Mouse (Mus musculus) midbrain, postnatal 0 days (tissue): ENCODE measurements around the gene Olfr263. TPM values are rescaled to one million over a fixed set of nuclear protein-coding genes. Genes with fewer than 3 reads are reported as not detected.

Experiments
- ATAC-seq: fragments of 200-750 bp; cut with Nextera tagmentation; 2 replicates; pipeline ENCODE4 v1.8.0; 2017; ENCODE audit warnings: moderate number of reproducible peaks, mild to moderate bottlenecking, moderate TSS enrichment, moderate library complexity; ENCODE audit not compliant: low FRiP score
- DNase-seq: peaks from one replicate; pipeline ENCODE4 v3.0.0-alpha.2; 2015; ENCODE audit warnings: low spot score
- H3K27ac ChIP-seq: fragments of 300-500 bp; sonication (generic); 2 replicates; pipeline ENCODE4 v1.5.1; 2014; ENCODE audit warnings: low read depth, mild to moderate bottlenecking, low read length, mixed read lengths
- H3K27me3 ChIP-seq: fragments of 300-500 bp; sonication (generic); 2 replicates; pipeline ENCODE4 v1.6.1; 2014; ENCODE audit warnings: low read length, control low read depth, mixed read lengths; ENCODE audit not compliant: insufficient read depth
- H3K36me3 ChIP-seq: fragments of 300-500 bp; sonication (generic); 2 replicates; pipeline ENCODE4 v1.6.1; 2014; ENCODE audit warnings: low read length, control low read depth, mixed read lengths; ENCODE audit not compliant: insufficient read depth
- H3K4me1 ChIP-seq: fragments of 300-500 bp; sonication (generic); 2 replicates; pipeline ENCODE4 v1.6.1; 2014; ENCODE audit warnings: mild to moderate bottlenecking, control low read depth, antibody characterized with exemption, low read length, mixed read lengths; ENCODE audit not compliant: insufficient read depth
- H3K4me2 ChIP-seq: fragments of 300-500 bp; sonication (generic); 2 replicates; pipeline ENCODE4 v1.6.1; 2014; ENCODE audit warnings: low read depth, mild to moderate bottlenecking, low read length, mixed read lengths; ENCODE audit not compliant: poor library complexity, severe bottlenecking
- H3K4me3 ChIP-seq: fragments of 300-500 bp; sonication (generic); 2 replicates; pipeline ENCODE4 v1.5.1; 2014; ENCODE audit warnings: low read depth, mild to moderate bottlenecking, low read length, moderate library complexity
- H3K9ac ChIP-seq: fragments of 300-500 bp; sonication (generic); replicated peaks from 2 replicates; pipeline ENCODE4 v1.6.1; 2014; ENCODE audit warnings: mild to moderate bottlenecking, low read length, moderate library complexity, mixed read lengths; ENCODE audit not compliant: poor library complexity, severe bottlenecking
- H3K9me3 ChIP-seq: fragments of 300-500 bp; sonication (generic); 2 replicates; pipeline ENCODE4 v1.6.1; 2016; ENCODE audit warnings: low read length, control low read depth
- CTCF ChIP-seq: IDR thresholded peaks from 2 replicates; pipeline ENCODE4 v1.5.1; 2016; ENCODE audit warnings: antibody characterized with exemption, mild to moderate bottlenecking
- WGBS: fragments of 180-500 bp; shearing (Covaris S2); extraction: QIAGEN DNeasy Blood & Tissue Kit; methylation state at CpG from one replicate; pipeline ENCODE4 v1.1.7; 2014; 5-methylcytosine and 5-hydroxymethylcytosine counted together
- polyA plus RNA-seq: library from polyadenylated mRNA; unstranded; fragments of >200 nt; fragmentation: Nextera tagmentation; extraction: Ambion mirVana; gene quantifications from 2 replicates; pipeline ENCODE4 v1.2.1, GENCODE M21; 2015
- total RNA-seq: library from RNA; depleted of rRNA; stranded (reverse); fragments of >200 nt; gene quantifications from 2 replicates; pipeline ENCODE4 v1.2.3, GENCODE M21; 2014

Gene Olfr263
- total and polyA plus RNA-seq, 2 experiments from 2014 or later = not detected

DNA sequence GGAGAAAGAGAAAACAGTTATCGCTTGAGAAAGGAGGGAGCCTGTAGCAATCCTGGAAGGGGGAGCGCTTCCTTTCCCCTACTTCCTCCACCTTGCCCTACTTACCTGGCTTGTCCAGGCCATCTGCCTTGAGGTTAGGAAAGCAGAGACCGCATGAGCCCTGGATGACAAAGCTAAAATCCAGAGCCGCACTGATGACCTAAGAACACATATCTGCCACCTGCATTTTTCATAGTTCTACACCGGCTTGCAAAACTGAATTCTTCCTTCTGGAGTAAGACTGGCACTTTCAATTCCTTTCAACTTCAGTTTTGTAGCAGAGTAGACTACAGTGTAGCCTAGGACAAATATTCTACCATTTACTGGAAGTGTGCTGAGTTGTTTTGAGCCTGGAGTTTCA lies 48.9 kb downstream of the Olfr263 start:
- 88% methylated on average over 5 of the region's 5 CpGs for WGBS
- H3K36me3 ChIP-seq = no peaks in the 10 kb centered on the region

DNA sequence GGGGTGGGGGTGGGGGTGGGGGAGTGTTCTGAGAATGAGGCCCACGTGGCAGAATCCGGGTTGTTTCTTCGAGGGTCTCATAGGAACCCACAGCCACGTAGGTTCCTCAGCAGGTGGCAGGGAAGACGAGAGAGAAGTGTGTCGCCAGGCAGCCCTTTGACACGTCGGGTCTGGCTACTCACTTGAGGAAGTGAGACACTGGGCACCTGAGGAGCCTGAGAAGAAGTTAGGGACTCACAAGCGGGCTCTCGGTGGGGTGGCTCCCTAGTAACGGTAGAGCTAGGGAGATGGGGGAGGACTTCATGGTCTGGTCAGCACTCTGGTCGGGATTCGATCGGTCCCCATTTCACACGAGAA lies 49.9 kb downstream of the Olfr263 start, which contains the start of gene Trim27:
Gene Trim27 (plus strand): TSS at position 79 of the 357 bp plus-strand sequence.
- Histone ChIP-seq H3K4me3 (peak within 1 kb of the TSS; percentile 99), H3K27ac (peak within 1 kb of the TSS; percentile 92), H3K27me3 (no peaks in the 10 kb centered on the region), H3K4me2 (peak within 1 kb of the TSS; percentile 84), H3K36me3 (peaks cover 5% of the 10 kb centered on the region; the same call in 1 of the 2 replicates), H3K4me1 (peaks cover 7% of the 10 kb centered on the region), H3K9me3 (no peaks in the 10 kb centered on the region), H3K9ac (peak within 1 kb of the TSS; percentile 81)
- ATAC-seq (peak; percentile 29), DNase-seq (no peak)
- TF ChIP-seq CTCF = no peak
- under 1% methylated on average over 15 of the region's 15 CpGs for WGBS

More for the DNA sequence above, 48.9 kb downstream of the Olfr263 start:
- DNase-seq (no peak), ATAC-seq (no peak)
- H3K9ac ChIP-seq = no peak overlapping the region
- H3K4me2 ChIP-seq = no peak overlapping the region
- peaks cover 7% of the 10 kb centered on the region for H3K4me1 ChIP-seq
- no peaks in the 10 kb centered on the region for H3K27me3 ChIP-seq
- no peak overlapping the region for H3K4me3 ChIP-seq
- no peak overlapping the region for H3K27ac ChIP-seq
- H3K9me3 ChIP-seq = no peaks in the 10 kb centered on the region
- no peak for TF ChIP-seq CTCF

DNA sequence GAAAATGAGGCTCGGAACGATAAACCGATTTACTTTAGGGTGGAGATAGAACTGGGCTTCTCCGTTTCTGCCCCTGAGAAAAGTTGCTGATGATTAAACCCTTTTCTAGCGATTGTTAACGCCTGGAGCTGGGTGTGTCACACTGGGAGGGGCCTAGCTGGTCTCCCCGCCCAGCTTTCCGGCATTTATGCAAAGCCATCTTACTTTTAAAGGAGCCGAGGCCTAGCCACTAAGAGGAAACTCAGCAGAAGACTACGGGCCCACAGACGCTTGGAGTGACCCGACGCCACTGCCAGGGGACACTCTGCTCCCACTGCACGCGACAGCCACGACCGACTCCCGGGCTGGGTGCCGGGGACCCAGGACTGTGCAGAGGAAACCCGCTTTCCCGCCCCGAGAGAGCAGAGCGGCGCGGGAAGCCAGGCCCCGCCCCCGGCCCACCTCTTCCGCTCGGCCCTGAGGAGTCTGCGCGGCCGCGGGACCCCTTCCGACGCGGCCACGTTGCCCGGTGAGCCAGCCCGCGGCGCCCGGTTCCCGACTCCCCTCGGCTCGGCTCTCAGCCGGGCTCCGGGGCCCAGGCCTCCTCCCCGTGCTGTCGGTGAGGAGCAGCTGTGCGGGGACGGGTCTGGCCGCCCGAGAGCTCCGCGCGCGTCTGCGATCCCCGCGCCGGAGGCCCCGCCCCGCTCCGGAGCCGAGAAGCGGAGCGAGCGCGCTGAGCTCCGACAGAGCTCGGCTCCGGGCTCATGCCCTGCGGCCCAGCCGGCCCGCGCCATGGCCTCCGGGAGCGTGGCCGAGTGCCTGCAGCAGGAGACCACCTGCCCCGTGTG lies 50.5 kb downstream of the Olfr263 start:
- DNase-seq = peak; percentile 92
- WGBS = under 1% methylated on average over 60 of the region's 80 CpGs
- Histone ChIP-seq H3K4me2 (peak overlapping the region; percentile 84), H3K4me3 (peak overlapping the region; percentile 99), H3K9ac (peak overlapping the region; percentile 81), H3K27me3 (no peaks in the 10 kb centered on the region), H3K36me3 (peaks cover 5% of the 10 kb centered on the region; the same call in 1 of the 2 replicates), H3K27ac (peak overlapping the region; percentile 92), H3K9me3 (no peaks in the 10 kb centered on the region), H3K4me1 (peaks cover 7% of the 10 kb centered on the region)
- ATAC-seq = peak; percentile 92
- no peak for TF ChIP-seq CTCF

DNA sequence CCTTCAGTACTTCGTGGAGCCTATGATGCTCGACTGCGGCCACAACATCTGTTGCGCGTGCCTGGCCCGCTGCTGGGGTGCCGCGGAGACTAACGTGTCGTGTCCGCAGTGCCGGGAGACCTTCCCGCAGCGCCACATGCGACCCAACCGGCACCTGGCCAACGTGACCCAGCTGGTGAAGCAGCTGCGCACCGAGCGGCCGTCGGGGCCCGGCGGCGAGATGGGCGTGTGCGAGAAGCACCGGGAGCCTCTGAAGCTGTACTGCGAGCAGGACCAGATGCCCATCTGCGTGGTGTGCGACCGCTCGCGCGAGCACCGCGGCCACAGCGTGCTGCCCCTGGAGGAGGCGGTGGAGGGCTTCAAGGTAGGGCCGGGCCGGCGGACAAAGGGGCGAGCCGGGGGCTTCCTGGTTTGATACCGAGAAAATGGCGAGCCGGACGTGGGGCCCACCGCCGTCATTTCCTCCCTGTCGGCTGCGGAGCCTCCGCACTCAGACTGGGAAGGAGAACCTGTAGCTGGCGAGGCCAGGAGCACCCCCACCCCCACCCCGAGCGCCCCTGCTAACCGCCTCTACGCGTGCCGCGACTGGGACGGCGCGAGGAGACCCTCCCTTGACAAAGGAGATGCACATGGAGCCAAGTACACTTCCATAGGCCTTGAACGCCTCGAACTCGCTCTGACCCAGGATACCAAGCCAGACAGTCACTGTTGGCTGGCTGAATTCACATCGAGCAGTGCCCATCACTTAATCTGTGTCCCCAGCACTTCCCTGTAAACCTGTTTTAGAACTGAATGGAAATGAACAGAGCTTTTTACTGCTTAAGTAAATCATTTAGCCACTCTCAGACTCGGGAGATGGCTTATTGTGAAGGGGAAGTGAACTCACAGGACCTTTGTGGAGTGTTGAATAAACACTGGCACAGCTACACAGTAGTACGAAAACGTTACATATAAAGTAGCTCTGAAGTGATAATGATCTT lies 51.4 kb downstream of the Olfr263 start:
- H3K9ac ChIP-seq = peak overlapping the region; percentile 81
- peak overlapping the region; percentile 92 for H3K27ac ChIP-seq
- no peak for TF ChIP-seq CTCF
- peaks cover 11% of the 10 kb centered on the region for H3K36me3 ChIP-seq
- under 1% methylated on average over 70 of the region's 71 CpGs for WGBS
- peak; percentile 69 for ATAC-seq
- H3K27me3 ChIP-seq = no peaks in the 10 kb centered on the region
- H3K9me3 ChIP-seq = no peaks in the 10 kb centered on the region
- H3K4me3 ChIP-seq = peak overlapping the region; percentile 99
- peaks cover 7% of the 10 kb centered on the region for H3K4me1 ChIP-seq
- peak overlapping the region; percentile 84 for H3K4me2 ChIP-seq
- peak; percentile 46 for DNase-seq

DNA sequence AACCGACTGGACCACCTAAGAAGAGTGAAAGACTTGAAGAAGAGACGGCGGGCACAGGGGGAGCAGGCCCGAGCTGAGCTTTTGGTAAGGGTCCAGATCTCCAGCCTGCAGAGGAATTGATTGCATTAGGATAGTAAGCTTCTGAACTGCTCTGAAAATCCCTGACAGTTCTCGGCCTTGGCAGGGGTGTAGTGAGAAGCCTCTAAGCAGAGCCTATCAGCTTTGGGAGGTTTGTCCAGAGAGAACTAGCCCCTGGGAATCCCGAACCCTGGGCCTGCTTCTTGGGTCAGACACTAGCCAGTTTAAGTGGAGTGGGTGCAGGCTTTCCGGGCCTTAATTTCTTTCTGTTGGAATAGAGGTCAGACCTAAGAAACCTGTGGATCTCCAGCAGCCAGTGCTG lies 52.6 kb downstream of the Olfr263 start:
- Histone ChIP-seq H3K4me2 (peak overlapping the region; percentile 84), H3K4me1 (peaks cover 7% of the 10 kb centered on the region), H3K36me3 (peaks cover 11% of the 10 kb centered on the region), H3K27me3 (no peaks in the 10 kb centered on the region), H3K9ac (peak overlapping the region; percentile 13; the same call in 1 of the 2 replicates), H3K27ac (no peak overlapping the region), H3K4me3 (no peak overlapping the region), H3K9me3 (no peaks in the 10 kb centered on the region)
- TF ChIP-seq CTCF = no peak
- 69% methylated on average over 7 of the region's 7 CpGs for WGBS
- no peak for DNase-seq
- ATAC-seq = no peak
